Mouse (Mus musculus) heart, adult 2 months (tissue): Measurements from ENCODE around the gene Tspan4.

Experiments
- CTCF ChIP-seq: fragments of 200-600 bp; IDR thresholded peaks from 2 replicates; pipeline ENCODE4 v1.8.1; 2022; ENCODE audit warnings: antibody characterized with exemption, mild to moderate bottlenecking, moderate library complexity
- POLR2A ChIP-seq: fragments of 200-500 bp; IDR thresholded peaks from 2 replicates; pipeline ENCODE4 v1.6.1; 2011; ENCODE audit warnings: mild to moderate bottlenecking, low read depth, low read length, control low read depth; ENCODE audit not compliant: insufficient read depth

DNA sequence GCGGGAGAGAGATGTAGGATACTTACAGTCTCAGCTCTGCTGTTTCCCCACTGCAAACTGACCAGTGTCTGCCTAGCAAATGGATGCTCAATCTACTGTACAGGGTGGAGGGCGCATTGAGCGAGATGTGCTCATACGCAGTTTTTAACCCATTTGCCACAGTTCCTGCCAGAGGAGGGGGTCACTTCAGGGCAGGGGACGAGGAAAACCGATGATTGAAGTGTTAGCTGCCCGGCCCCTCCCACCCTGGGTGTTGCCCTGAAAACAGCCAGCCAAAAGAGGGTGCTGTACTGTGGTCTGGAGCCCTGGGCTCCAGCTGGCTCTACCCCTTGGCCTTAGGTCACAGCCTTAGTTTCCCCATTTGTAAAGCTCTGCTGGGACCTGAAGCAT lies 1.9 kb downstream of the Tspan4 start:
- TF ChIP-seq CTCF (peak; percentile 24; the same call in 1 of the 2 replicates), POLR2A (no peak)
